Comparison of ENCODE assay signal across 8 mouse cellular contexts in the genomic region with DNA sequence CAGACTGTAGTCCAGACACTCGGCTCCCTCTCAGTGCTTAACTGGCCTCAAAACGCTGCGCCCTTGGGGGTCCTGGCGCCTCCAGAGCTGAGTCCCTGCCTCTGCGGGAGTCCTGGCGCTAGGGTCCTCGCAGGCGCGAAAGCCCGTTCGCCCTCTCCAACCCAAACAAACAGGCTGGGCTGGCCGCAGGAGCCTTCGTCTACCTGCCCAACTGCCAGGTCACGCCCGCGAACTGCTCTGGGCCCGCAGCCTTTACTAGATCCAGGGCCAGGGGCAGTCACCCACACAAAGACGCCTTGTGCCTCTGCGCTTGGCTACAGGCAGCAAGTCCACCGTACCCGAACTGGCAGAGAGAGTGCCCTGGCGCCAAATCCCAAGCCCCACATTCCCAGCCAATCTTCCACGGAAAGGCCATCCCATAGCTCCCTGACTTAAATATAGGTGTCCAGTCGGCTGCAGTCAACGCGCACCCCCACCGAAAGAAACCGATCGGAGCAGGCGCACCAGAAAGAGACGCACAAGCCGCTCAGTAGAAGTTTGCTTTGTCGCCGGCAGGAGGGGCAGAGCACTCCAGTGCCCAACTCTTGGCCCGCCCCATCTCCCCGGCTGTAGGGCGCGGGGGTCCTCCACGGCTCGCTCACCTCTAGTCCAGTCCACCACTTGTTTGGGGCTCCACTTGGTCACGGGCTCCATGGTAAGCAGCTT. TPM values are rescaled to one million over a fixed set of nuclear protein-coding genes. Genes with fewer than 3 reads are reported as not detected.
DNase-seq lines count a peak whose midpoint lies in the region; ATAC-seq and TF ChIP-seq lines count a peak whose summit lies in the region.

No protein-coding gene starts in this region.

- H3K36me3 ChIP-seq in hindbrain, embryonic 16.5 days (ENCODE audit: control insufficient read depth, insufficient read depth, low read length): no peaks in the 10 kb centered on the region

- peak overlapping the region; percentile 78 for H3K9ac ChIP-seq in hindbrain, embryonic 16.5 days (ENCODE audit: low read depth, low read length)

- peak; percentile 63 for ATAC-seq in activated CD4-positive, CD25-positive, alpha-beta regulatory T cell, adult 4 months
- peak; percentile 65 for ATAC-seq in common myeloid progenitor, adult 5-6 weeks (replicated peaks; ENCODE audit: low read depth, poor library complexity, severe bottlenecking)
- peak; percentile 85 for ATAC-seq in hindbrain, embryonic 16.5 days

- no peaks in the 10 kb centered on the region for H3K27me3 ChIP-seq in hindbrain, embryonic 16.5 days (replicated peaks; ENCODE audit: control insufficient read depth, insufficient read depth, low read length)

- H3K4me1 ChIP-seq in hindbrain, embryonic 16.5 days (ENCODE audit: control insufficient read depth, insufficient read depth, low read depth, low read length): peaks cover 8% of the 10 kb centered on the region

- peak; percentile 81 for DNase-seq in gastrocnemius, adult 2 months
- peak; percentile 26 to 31 for DNase-seq in left cerebral cortex, adult 18-20 months (ENCODE audit: low spot score in 2 of 2)
- peak; percentile 87 to 88 for DNase-seq in lung, postnatal 4 days
- peak; percentile 84 for DNase-seq in retina, embryonic 14.5 days (ENCODE audit: low spot score)
- peak; percentile 85 for DNase-seq in thymus, postnatal 4 days

- WGBS in hindbrain, embryonic 16.5 days: under 1% methylated on average over 41 of the region's 41 CpGs

- intact Hi-C loops in gastrocnemius, adult 2 months (cut with DNase I): loop anchor here (5.0 kb wide), 1 partner anchor 61 kb away; no protein-coding TSS in a partner anchor

- peak overlapping the region; percentile 88 for H3K4me3 ChIP-seq in gastrocnemius, adult 2 months
- H3K4me3 ChIP-seq in hindbrain, embryonic 16.5 days (ENCODE audit: low read length): peak overlapping the region; percentile 86

- peak overlapping the region; percentile 98 for H3K4me2 ChIP-seq in hindbrain, embryonic 16.5 days (ENCODE audit: low read length)

- no peaks in the 10 kb centered on the region for H3K9me3 ChIP-seq in hindbrain, embryonic 16.5 days (ENCODE audit: control insufficient read depth, low read length)

- TF ChIP-seq CTCF in gastrocnemius, adult 2 months (IDR thresholded peaks at IDR 0.05): peak; percentile 72

- H3K27ac ChIP-seq in gastrocnemius, adult 2 months: peak overlapping the region; percentile 94
- peak overlapping the region; percentile 75 for H3K27ac ChIP-seq in hindbrain, embryonic 16.5 days (ENCODE audit: low read depth, low read length)

RNA-seq across cellular contexts. Expression of a gene that starts 0.9 kb away (rescaled TPM):
- 1 to 10 TPM; 3.2 to 3.6 TPM for polyA plus RNA-seq in activated CD4-positive, CD25-positive, alpha-beta regulatory T cell, adult 4 months (2017; shearing (Covaris generic))
- 7.8 and 8.7 TPM in 2 replicates for total RNA-seq in common myeloid progenitor, adult 5-6 weeks (2017)
- total RNA-seq in gastrocnemius, adult 2 months (2021): 1 to 10 TPM; 4.4 to 9.0 TPM
- polyA plus RNA-seq in hindbrain, embryonic 16.5 days (2015; fragmentation: Nextera tagmentation; extraction: Ambion mirVana): 3.7 and 4.2 TPM in 2 replicates
- 1 to 10 TPM; 3.6 to 3.8 TPM for total RNA-seq in left cerebral cortex, adult 18-20 months (2021)

Comparison
In these comparisons a context has a peak if more than half of its experiments do, and no peak if none do; other contexts are left out.
1. Peak in every context shown above with its lines: DNase-seq, ATAC-seq, H3K4me3 ChIP-seq and H3K27ac ChIP-seq.
2. DNase-seq: peak in every context shown above with its lines; median percentile 88 in lung, postnatal 4 days; 85 in thymus, postnatal 4 days; 84 in retina, embryonic 14.5 days; 81 in gastrocnemius, adult 2 months; 28 in left cerebral cortex, adult 18-20 months.